In the genomic region with DNA sequence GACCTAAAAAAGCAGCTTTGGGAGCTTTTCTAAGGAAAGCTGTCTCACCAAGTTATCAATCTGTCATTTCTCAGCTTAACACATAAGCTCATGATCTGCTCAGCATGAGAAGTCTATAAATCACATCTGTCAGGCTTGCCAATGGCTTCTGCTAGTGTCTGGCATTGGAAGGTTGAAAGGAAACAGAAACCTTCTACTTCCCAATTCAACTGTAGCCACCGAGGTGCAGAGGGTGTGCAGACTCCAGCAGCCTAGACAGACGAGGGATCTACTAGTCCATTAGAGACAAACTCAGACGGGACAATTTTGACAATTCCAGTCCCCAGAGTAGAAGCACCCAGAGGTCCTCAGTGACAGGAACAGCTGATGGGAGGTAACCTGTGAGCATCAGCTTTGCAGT, we compare ENCODE assay signal across 14 mouse cellular contexts.
"Had no signal": no experiment of that assay in that cellular context is flagged by ENCODE, and none has a peak within 500 bp of the region (broad histone marks: within the 10 kb centered on the region; RNA-seq: fewer than 3 reads in every experiment).

No protein-coding gene starts in this region.

- H3K9ac ChIP-seq: liver, embryonic 15.5 days; neural tube, embryonic 12.5 days; stomach, embryonic 15.5 days had no signal

- DNase-seq: kidney, adult 18-20 months; kidney, postnatal 14 days; lung, adult 2 months; lung, postnatal 36 days; right cerebral cortex, adult 18-20 months; thymus, postnatal 4 days had no signal

- H3K4me2 ChIP-seq: liver, embryonic 11.5 days; liver, embryonic 15.5 days; midbrain, embryonic 11.5 days; neural tube, embryonic 12.5 days; stomach, embryonic 15.5 days had no signal

- H3K4me3 ChIP-seq: limb, embryonic 10.5 days; liver, embryonic 15.5 days; myocyte; neural tube, embryonic 12.5 days; stomach, embryonic 15.5 days had no signal

- H3K27ac ChIP-seq: limb, embryonic 10.5 days; liver, embryonic 15.5 days; neural tube, embryonic 12.5 days; stomach, embryonic 15.5 days had no signal

- H3K27me3 ChIP-seq: liver, embryonic 15.5 days; neural tube, embryonic 12.5 days; stomach, embryonic 15.5 days had no signal

- H3K36me3 ChIP-seq: limb, embryonic 10.5 days; liver, embryonic 15.5 days; neural tube, embryonic 12.5 days; stomach, embryonic 15.5 days had no signal

- H3K4me1 ChIP-seq: liver, embryonic 15.5 days; neural tube, embryonic 12.5 days; stomach, embryonic 15.5 days had no signal

- H3K9me3 ChIP-seq: limb, embryonic 10.5 days; liver, embryonic 15.5 days; neural tube, embryonic 12.5 days; stomach, embryonic 15.5 days had no signal

- ATAC-seq: lung, postnatal 0 days had no signal
